Mouse (Mus musculus): ENCODE data around the gene Ahnak. TPM values are rescaled to one million over a fixed set of nuclear protein-coding genes. Genes with fewer than 3 reads are reported as not detected.
"Not testable (repeated sequence)": the region's sequence is repeated elsewhere in the genome, so short reads cannot be mapped to it uniquely, and the experiment has no call there.

Gene Ahnak
- total RNA-seq, 2 experiments from 2014 or later: 14.7 to 15.7 TPM

- no peak for DNase-seq (ENCODE audit: extremely low spot score in 1 of 2, low spot score in 1 of 2)
Measured at GRCm38 (mm10) chr19:9038136-9038535, 49.1 kb downstream of the Ahnak start.

- DNase-seq (ENCODE audit: extremely low spot score in 1 of 2, low spot score in 1 of 2): no peak
Measured at GRCm38 (mm10) chr19:9039266-9039665, 50.2 kb downstream of the Ahnak start.

DNA sequence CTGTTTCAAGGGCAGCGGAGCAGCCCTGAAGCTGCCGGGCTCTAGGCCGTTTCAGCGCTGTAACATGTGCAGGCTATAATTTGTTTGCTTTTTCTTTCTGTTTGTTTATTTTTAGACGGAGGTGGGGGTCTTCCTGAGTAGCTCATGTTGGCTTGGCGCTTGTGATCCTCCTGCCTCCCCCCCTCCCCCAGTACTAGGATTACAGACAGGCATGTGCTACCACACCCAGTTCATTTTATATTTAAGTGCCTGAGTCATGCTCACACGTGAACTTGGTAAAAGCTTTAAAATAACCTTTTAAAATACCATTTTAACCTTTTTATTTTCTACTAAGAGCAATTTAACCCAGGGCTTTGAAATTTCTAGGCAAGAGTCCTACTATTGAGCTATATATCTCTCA, 50.8 kb downstream of the Ahnak start:
- no peak for DNase-seq (ENCODE audit: extremely low spot score in 1 of 2, low spot score in 1 of 2)

DNA sequence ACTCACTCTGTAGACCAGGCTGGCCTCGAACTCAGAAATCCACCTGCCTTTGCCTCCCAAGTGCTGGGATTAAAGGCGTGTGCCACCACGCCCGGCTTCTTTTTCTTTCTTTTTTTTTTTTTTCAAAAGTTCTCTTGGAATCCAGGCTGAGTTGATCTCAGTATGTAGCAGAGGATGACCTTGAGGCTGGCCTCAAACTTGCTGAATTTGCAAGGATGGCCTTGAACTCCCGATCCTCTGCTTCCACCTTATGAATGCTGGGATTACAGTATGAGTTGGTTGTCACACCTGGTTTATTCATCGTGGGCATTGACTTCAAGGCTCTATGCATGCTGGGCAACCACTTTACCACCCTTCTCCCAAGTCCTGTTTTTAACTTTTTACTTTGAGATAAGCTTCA, 51.6 kb downstream of the Ahnak start:
- no peak for DNase-seq (ENCODE audit: extremely low spot score in 1 of 2, low spot score in 1 of 2)

- DNase-seq (ENCODE audit: extremely low spot score in 1 of 2, low spot score in 1 of 2): no peak
Measured at GRCm38 (mm10) chr19:9041074-9041473, 52.0 kb downstream of the Ahnak start.

DNA sequence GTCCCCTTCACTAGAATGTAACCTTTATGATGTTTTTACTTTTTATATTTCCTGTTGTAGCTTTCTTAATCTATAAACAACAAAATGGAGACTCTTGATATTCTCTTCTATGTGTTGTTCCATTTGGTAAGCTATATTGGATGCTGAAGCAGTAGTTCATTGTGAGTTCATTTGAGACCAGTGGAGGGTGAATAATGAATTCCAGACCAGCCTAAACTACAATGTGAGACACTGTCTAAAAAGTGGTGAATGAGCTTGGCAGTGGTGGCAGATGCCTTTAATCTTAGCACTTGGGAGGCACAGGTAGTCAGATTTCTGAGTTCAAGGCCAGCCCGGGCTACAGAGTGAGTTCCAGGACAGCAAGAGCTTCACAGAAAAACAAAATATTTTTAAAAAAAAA, 54.0 kb downstream of the Ahnak start:
- no peak for DNase-seq (ENCODE audit: extremely low spot score in 1 of 2, low spot score in 1 of 2)

DNA sequence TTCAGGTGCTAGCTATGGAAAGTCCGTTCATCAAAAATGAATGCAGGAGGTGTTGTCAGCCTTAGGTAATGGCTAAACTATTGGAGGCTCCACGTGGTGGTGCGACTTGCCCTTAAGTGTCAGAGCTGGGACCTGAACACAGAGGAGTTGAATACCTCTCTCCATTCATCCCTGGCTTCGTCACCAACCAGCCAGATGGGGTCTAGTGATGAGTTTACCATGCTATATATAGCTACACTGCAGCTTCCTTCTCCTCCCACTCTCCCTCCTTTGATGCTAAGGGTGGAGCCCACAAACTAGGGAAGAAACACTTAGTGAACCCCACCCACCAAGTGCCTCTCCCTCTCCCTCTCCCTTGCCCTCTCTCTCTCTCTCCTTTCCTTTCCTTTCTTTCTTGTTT, 55.2 kb downstream of the Ahnak start:
- no peak for DNase-seq (ENCODE audit: extremely low spot score in 1 of 2, low spot score in 1 of 2)

DNA sequence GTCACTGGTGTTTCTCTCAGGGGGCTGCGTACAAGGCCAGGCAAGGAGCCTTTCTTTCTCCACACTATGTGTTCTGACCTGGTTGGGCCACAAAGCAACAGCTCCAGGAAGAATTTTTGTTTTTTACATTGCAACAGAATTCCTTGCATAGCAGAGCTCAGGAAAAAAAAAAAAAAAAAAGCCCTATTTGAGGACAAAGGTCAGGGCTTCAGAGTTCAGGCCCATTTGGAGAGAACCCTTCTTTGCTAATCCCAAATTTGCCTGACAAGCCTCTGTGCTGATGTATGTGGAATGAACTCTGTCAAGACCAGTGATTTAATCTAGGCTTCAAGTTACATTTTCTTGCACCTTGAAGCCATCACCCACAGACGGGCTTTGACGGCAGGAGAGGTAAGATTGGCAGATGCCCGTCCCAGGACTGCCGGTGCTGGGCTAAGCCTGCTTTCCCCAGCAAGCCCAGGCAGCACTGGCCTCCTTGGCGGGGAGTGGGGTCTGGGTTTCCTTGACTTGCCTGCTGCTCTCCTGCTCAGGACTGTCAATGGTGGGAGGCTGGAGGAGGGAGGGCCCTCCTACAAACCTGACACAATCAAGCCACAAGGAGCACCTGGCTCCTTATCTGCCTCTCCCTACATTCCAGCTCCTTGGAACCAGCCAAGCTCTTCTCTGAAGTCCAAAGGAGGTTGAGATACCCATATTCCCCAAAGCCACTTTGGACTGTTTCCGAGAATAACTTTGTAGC, 58.3 kb downstream of the Ahnak start:
- no peak for DNase-seq (ENCODE audit: extremely low spot score in 1 of 2, low spot score in 1 of 2)

DNA sequence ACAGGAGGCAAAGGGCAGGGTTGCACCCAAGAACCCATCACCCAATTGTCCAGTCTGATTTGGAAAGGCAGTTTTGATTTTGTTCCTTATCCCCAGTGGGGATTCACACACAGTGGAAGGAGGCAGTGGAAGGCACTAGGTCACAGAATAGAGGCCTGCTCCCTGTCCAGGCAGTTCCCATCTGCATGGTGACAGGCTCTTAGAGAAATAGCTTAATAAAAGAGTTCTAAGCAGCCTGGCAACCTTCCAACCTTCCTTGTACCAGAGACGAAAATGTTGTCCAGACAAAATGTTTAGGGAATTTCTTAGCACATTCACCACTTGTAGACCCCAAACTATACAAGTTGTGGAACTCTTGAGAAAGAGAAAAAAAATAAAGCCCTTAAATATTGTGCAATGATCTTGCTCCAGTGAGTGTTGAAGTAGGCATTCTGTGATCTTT, 58.9 kb downstream of the Ahnak start:
- DNase-seq (ENCODE audit: extremely low spot score in 1 of 2, low spot score in 1 of 2): no peak

- no peak for DNase-seq (ENCODE audit: extremely low spot score in 1 of 2, low spot score in 1 of 2)
Measured at GRCm38 (mm10) chr19:9048981-9049687, 60.0 kb downstream of the Ahnak start.

DNA sequence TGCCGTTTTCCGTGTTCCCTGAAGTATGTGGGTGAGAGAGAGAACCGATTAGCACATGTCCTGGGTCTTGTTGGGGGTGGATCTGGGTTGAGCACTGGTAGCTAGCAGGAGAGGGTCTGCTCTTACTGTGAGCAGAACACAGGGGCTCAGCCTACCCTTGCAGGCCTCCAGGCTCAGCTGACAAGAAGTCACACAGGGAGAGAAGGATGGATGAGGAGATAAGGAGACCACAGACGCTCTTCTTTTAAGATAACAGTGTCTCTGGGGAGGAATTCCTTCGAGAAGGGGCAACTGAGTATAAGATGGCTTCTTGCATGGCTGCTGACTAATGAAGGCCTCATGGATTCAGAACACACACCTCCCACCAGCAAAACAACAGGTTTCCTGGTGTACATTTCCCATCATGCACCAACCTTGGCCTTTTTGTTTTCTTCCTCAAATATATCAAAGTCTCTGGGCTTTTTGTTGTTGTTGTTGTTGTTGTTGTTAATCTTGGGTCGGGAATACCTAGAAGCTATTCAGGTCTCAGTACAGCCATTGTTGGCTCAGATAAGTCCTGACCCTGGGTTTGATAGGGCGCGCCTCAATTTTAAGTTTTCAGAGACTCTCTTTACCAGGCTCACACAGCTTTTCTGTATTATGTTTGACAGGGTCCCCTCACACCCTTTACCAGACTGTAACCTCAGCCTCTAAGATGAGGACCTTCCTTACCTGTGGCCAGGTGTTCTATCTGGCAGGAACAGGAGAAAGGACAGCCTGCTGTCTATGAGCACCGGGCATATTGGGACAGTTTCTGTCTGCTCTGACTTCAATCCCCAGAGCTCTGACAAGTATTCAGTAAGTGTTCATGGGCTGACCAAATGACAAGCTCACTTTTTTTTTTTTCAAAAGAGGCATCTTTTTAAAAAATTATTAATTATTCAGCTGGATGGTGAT, 61.5 kb downstream of the Ahnak start:
- DNase-seq (ENCODE audit: extremely low spot score in 1 of 2, low spot score in 1 of 2): no peak

DNA sequence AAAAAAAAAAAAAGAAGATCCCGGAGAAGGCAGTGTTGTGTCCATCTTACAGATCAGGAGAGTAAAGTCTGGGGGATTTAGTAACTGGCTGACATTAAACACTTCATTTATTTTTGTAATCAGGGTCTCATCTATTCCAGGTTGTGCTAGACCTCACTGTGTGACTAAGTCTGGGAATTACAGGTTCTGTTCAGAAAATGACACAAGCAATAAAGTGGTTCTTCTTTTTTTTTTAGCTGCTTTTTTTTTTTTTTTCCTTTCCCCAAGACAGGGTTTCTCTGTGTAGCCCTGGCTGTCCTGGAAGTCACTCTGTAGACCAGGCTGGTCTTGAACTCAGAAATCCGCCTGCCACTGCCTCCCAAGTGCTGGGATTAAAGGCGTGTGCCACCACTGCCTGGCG, 62.9 kb downstream of the Ahnak start:
- not testable (repeated sequence) for DNase-seq (ENCODE audit: extremely low spot score in 1 of 2, low spot score in 1 of 2)

- no peak for DNase-seq (ENCODE audit: extremely low spot score in 1 of 2, low spot score in 1 of 2)
Measured at GRCm38 (mm10) chr19:9052803-9053431, 63.8 kb downstream of the Ahnak start.

GRCm38 (mm10) chr19:9055153-9055552, 66.1 kb downstream of the Ahnak start:
- DNase-seq (ENCODE audit: extremely low spot score in 1 of 2, low spot score in 1 of 2): no peak

DNA sequence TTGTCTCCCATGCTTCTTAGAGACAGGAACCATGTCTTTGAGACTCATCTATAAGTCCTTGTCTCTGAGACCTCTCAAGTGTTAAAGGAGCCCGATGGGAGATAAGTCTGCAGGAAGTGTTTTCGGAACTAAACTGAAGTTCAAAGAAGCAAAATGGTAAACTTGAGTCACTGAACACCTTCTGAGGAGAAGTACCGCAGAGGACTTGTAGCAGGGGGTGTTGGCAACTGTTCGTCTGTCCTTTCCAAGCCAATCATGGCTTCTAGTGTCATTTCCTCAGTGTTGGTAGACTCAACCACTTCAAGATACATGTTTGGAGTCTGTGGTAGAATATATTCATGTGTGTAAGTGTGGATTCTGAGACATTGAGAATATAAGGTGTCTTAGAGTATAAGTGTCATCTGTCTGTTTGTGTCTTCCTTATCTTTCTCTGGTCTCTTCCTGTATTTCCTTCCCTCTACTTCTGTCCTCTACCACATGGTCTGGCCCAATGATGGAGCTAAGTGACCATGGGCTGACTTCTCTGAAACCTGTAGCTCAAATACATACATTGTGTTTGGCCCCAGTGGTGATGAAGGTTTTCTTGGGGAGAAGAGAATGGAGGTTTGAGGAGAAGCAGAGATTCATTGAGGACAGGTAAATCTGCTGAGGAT, 66.7 kb downstream of the Ahnak start:
- DNase-seq (ENCODE audit: extremely low spot score in 1 of 2, low spot score in 1 of 2): no peak

GRCm38 (mm10) chr19:9057679-9058078, 68.6 kb downstream of the Ahnak start:
- no peak for DNase-seq (ENCODE audit: extremely low spot score in 1 of 2, low spot score in 1 of 2)

- no peak for DNase-seq (ENCODE audit: extremely low spot score in 1 of 2, low spot score in 1 of 2)
Measured at GRCm38 (mm10) chr19:9058331-9058884, 69.3 kb downstream of the Ahnak start.

GRCm38 (mm10) chr19:9058944-9059343, 69.9 kb downstream of the Ahnak start:
- DNase-seq (ENCODE audit: extremely low spot score in 1 of 2, low spot score in 1 of 2): no peak

DNA sequence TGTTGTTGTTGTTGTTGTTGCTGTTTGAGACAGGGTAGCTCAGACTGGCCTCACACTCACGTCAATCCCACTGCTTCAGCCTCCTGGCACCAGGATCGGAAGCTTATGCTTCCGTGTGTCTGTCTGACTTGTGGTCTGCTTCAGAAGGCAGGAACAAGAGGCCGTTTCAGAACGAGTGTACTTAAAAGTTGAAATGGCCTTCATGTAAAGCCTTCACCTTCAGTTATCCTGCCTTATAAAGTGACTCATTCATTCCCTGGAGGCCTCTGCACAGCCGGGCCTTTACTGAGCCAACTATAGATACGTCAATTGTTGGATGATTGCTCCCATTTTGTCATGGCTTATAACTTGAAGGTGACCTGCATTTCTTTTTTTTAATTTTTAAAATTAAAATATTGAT, 70.3 kb downstream of the Ahnak start:
- DNase-seq (ENCODE audit: extremely low spot score in 1 of 2, low spot score in 1 of 2): no peak

- no peak for DNase-seq (ENCODE audit: extremely low spot score in 1 of 2, low spot score in 1 of 2)
Measured at GRCm38 (mm10) chr19:9060103-9060502, 71.0 kb downstream of the Ahnak start.
